Mouse (Mus musculus) cerebellum, adult 11-12 months (tissue): Measurements from ENCODE around the gene Fibin.

Source experiments
- DNase-seq: peaks from one replicate; pipeline ENCODE4 v3.0.0; 2022

The Fibin gene

DNA sequence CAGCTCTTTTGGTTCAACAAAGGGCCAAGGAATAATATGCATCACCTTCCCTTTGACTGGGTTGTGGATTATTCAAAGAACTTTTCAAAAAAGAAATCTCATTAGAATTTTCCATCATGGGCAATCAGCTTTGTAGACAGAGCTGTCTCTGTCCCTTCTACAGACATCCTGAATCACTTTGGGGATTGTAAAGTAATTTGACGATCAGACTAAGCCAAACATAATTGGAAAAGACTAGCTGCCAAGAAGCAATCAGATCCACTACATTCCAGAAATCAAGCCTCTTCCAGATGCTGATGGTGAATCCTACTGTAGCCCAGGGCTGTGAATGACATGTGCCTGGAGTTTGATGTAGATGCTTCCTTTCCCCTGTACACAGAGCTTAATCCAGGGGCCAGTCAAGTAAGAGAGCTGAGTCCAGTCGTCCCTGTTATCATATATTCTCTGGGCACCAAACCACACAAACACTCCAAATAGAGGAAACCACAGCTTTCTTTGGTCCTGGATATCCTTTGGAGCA lies 49.6 kb downstream of the Fibin start:
- no peak for DNase-seq
